Mouse (Mus musculus) neural tube, embryonic 11.5 days (tissue): ENCODE data around the gene Sowahb. TPM values are rescaled to one million over a fixed set of nuclear protein-coding genes. Genes with fewer than 3 reads are reported as not detected.

ENCODE experiments used
- ATAC-seq: fragments of 200-750 bp; cut with Nextera tagmentation; 2 replicates; pipeline ENCODE4 v1.8.0; 2017; ENCODE audit warnings: moderate number of reproducible peaks, mild to moderate bottlenecking, moderate TSS enrichment, moderate library complexity; ENCODE audit not compliant: insufficient read depth, low FRiP score, low TSS enrichment
- DNase-seq: peaks from one replicate; pipeline ENCODE4 v3.0.0-alpha.2; 2015; ENCODE audit warnings: low spot score
- H3K27ac ChIP-seq: fragments of 300-500 bp; sonication (generic); 2 replicates; pipeline ENCODE4 v1.5.1; 2014; ENCODE audit warnings: low read depth, mild to moderate bottlenecking, low read length
- H3K27me3 ChIP-seq: fragments of 300-500 bp; sonication (generic); 2 replicates; pipeline ENCODE4 v1.6.1; 2014; ENCODE audit warnings: mild to moderate bottlenecking, low read length, mixed read lengths; ENCODE audit not compliant: control insufficient read depth, insufficient read depth
- H3K36me3 ChIP-seq: fragments of 300-500 bp; sonication (generic); 2 replicates; pipeline ENCODE4 v1.6.1; 2014; ENCODE audit warnings: mild to moderate bottlenecking, low read length, moderate library complexity, mixed read lengths; ENCODE audit not compliant: control insufficient read depth, insufficient read depth
- H3K4me1 ChIP-seq: fragments of 300-500 bp; sonication (generic); 2 replicates; pipeline ENCODE4 v1.6.1; 2014; ENCODE audit warnings: low read length, mixed read lengths; ENCODE audit not compliant: control insufficient read depth, insufficient read depth
- H3K4me2 ChIP-seq: fragments of 300-500 bp; sonication (generic); 2 replicates; pipeline ENCODE4 v1.6.1; 2014; ENCODE audit warnings: low read depth, mild to moderate bottlenecking, moderate library complexity
- H3K4me3 ChIP-seq: fragments of 300-500 bp; sonication (generic); 2 replicates; pipeline ENCODE4 v1.5.1; 2014; ENCODE audit warnings: low read depth, low read length
- H3K9ac ChIP-seq: fragments of 300-500 bp; sonication (generic); 2 replicates; pipeline ENCODE4 v1.6.1; 2014; ENCODE audit warnings: mild to moderate bottlenecking, low read length
- H3K9me3 ChIP-seq: fragments of 300-500 bp; sonication (generic); 2 replicates; pipeline ENCODE4 v1.6.1; 2016; ENCODE audit warnings: low read length; ENCODE audit not compliant: control insufficient read depth
- WGBS: fragments of 180-500 bp; shearing (Covaris S2); extraction: QIAGEN DNeasy Blood & Tissue Kit; methylation state at CpG from one replicate; pipeline ENCODE4 v1.1.7; 2014; 5-methylcytosine and 5-hydroxymethylcytosine counted together
- polyA plus RNA-seq: library from polyadenylated mRNA; unstranded; fragments of >200 nt; fragmentation: Nextera tagmentation; extraction: Ambion mirVana; gene quantifications from 2 replicates; pipeline ENCODE4 v1.2.1, GENCODE M21; 2014

The Sowahb gene
- polyA plus RNA-seq, 1 experiment from 2014 or later = 0.41 TPM

GRCm38 (mm10) chr5:93046306-93046845, 1.6 kb upstream of the Sowahb start:
- Histone ChIP-seq H3K4me3 (no peak overlapping the region), H3K4me2 (no peak overlapping the region), H3K27me3 (peaks cover 59% of the 10 kb centered on the region), H3K9ac (no peak overlapping the region), H3K9me3 (no peaks in the 10 kb centered on the region), H3K27ac (no peak overlapping the region), H3K4me1 (peaks cover 14% of the 10 kb centered on the region), H3K36me3 (no peaks in the 10 kb centered on the region)
- ATAC-seq (no peak), DNase-seq (no peak)
- 25% methylated on average over 5 of the region's 5 CpGs for WGBS

GRCm38 (mm10) chr5:93045371-93045714, 521 bp upstream of the Sowahb start:
- Histone ChIP-seq H3K4me2 (peak overlapping the region; percentile 93), H3K9me3 (no peaks in the 10 kb centered on the region), H3K4me1 (peaks cover 14% of the 10 kb centered on the region), H3K27ac (no peak overlapping the region), H3K9ac (no peak overlapping the region), H3K4me3 (peak overlapping the region; percentile 46), H3K36me3 (no peaks in the 10 kb centered on the region), H3K27me3 (peaks cover 59% of the 10 kb centered on the region)
- WGBS = under 1% methylated on average over 19 of the region's 19 CpGs
- ATAC-seq = 0 out of 2 replicates have a peak, but pooled peaks have one; percentile 27
- DNase-seq = no peak

- no peak overlapping the region for H3K9ac ChIP-seq
- ATAC-seq (peak; percentile 36; the same call in 1 of the 2 replicates), DNase-seq (peak; percentile 31)
- no peak overlapping the region for H3K27ac ChIP-seq
- peaks cover 14% of the 10 kb centered on the region for H3K4me1 ChIP-seq
- peak overlapping the region; percentile 93 for H3K4me2 ChIP-seq
- H3K27me3 ChIP-seq = peaks cover 59% of the 10 kb centered on the region
- WGBS = 4% methylated on average over 69 of the region's 69 CpGs
- no peaks in the 10 kb centered on the region for H3K9me3 ChIP-seq
- no peaks in the 10 kb centered on the region for H3K36me3 ChIP-seq
- peak overlapping the region; percentile 46 for H3K4me3 ChIP-seq
Measured at GRCm38 (mm10) chr5:93043688-93044583, 886 bp downstream of the Sowahb start.

- Histone ChIP-seq H3K9ac (no peak overlapping the region), H3K27me3 (peaks cover 53% of the 10 kb centered on the region), H3K27ac (no peak overlapping the region), H3K4me2 (peak overlapping the region; percentile 93; the same call in 1 of the 2 replicates), H3K36me3 (no peaks in the 10 kb centered on the region), H3K4me1 (peaks cover 15% of the 10 kb centered on the region), H3K9me3 (no peaks in the 10 kb centered on the region), H3K4me3 (peak overlapping the region; percentile 46; the same call in 1 of the 2 replicates)
- no peak for ATAC-seq
- no peak for DNase-seq
- WGBS = 41% methylated on average over 18 of the region's 18 CpGs
Measured at GRCm38 (mm10) chr5:93042831-93043687, 1.8 kb downstream of the Sowahb start.

GRCm38 (mm10) chr5:93042031-93042430, 2.8 kb downstream of the Sowahb start:
- 63% methylated on average over 4 of the region's 4 CpGs for WGBS
- H3K9ac ChIP-seq = no peak overlapping the region
- no peak overlapping the region for H3K4me2 ChIP-seq
- peaks cover 21% of the 10 kb centered on the region for H3K4me1 ChIP-seq
- H3K27ac ChIP-seq = no peak overlapping the region
- no peak for DNase-seq
- no peak overlapping the region for H3K4me3 ChIP-seq
- no peaks in the 10 kb centered on the region for H3K9me3 ChIP-seq
- peaks cover 48% of the 10 kb centered on the region for H3K27me3 ChIP-seq
- H3K36me3 ChIP-seq = no peaks in the 10 kb centered on the region
- ATAC-seq = no peak

GRCm38 (mm10) chr5:93041276-93041675, 3.5 kb downstream of the Sowahb start:
- DNase-seq (no peak), ATAC-seq (no peak)
- H3K4me1 ChIP-seq = peaks cover 21% of the 10 kb centered on the region
- no peak overlapping the region for H3K9ac ChIP-seq
- peaks cover 41% of the 10 kb centered on the region for H3K27me3 ChIP-seq
- no peak overlapping the region for H3K4me3 ChIP-seq
- H3K4me2 ChIP-seq = no peak overlapping the region
- H3K9me3 ChIP-seq = no peaks in the 10 kb centered on the region
- no peak overlapping the region for H3K27ac ChIP-seq
- 57% methylated on average over 3 of the region's 3 CpGs for WGBS
- H3K36me3 ChIP-seq = no peaks in the 10 kb centered on the region

GRCm38 (mm10) chr5:93040095-93040494, 4.7 kb downstream of the Sowahb start:
- no peak overlapping the region for H3K9ac ChIP-seq
- DNase-seq (no peak), ATAC-seq (no peak)
- H3K4me2 ChIP-seq = no peak overlapping the region
- 50% methylated on average over 5 of the region's 5 CpGs for WGBS
- H3K4me1 ChIP-seq = peaks cover 18% of the 10 kb centered on the region
- H3K27ac ChIP-seq = no peak overlapping the region
- H3K9me3 ChIP-seq = no peaks in the 10 kb centered on the region
- H3K27me3 ChIP-seq = peaks cover 32% of the 10 kb centered on the region
- H3K36me3 ChIP-seq = no peaks in the 10 kb centered on the region
- H3K4me3 ChIP-seq = no peak overlapping the region

GRCm38 (mm10) chr5:93036254-93036653, 8.6 kb downstream of the Sowahb start:
- H3K9ac ChIP-seq = no peak overlapping the region
- H3K4me1 ChIP-seq = peaks cover 7% of the 10 kb centered on the region; the same call in 1 of the 2 replicates
- WGBS = 51% methylated on average over 7 of the region's 7 CpGs
- DNase-seq (no peak), ATAC-seq (no peak)
- no peaks in the 10 kb centered on the region for H3K36me3 ChIP-seq
- H3K27me3 ChIP-seq = no peaks in the 10 kb centered on the region
- H3K27ac ChIP-seq = no peak overlapping the region
- H3K4me2 ChIP-seq = no peak overlapping the region
- H3K4me3 ChIP-seq = no peak overlapping the region
- H3K9me3 ChIP-seq = no peaks in the 10 kb centered on the region
